Mouse (Mus musculus) intestine, embryonic 14.5 days (tissue): ENCODE data around the gene Frzb. TPM values are rescaled to one million over a fixed set of nuclear protein-coding genes. Genes with fewer than 3 reads are reported as not detected.

Source experiments
- ATAC-seq: fragments of 200-750 bp; cut with Nextera tagmentation; replicated peaks from 2 replicates; pipeline ENCODE4 v1.8.0; 2017; ENCODE audit warnings: low read depth, moderate number of reproducible peaks, moderate TSS enrichment, moderate library complexity; ENCODE audit not compliant: low FRiP score, low TSS enrichment
- DNase-seq: peaks from one replicate; pipeline ENCODE4 v3.0.0-alpha.2; 2018; ENCODE audit warnings: low spot score
- H3K27ac ChIP-seq: fragments of 300-500 bp; sonication (generic); 2 replicates; pipeline ENCODE4 v1.5.1; 2014; ENCODE audit warnings: low read depth, mild to moderate bottlenecking, control low read depth
- H3K27me3 ChIP-seq: fragments of 300-500 bp; sonication (generic); replicated peaks from 2 replicates; pipeline ENCODE4 v1.6.1; 2014; ENCODE audit warnings: low read length, control low read depth; ENCODE audit not compliant: control insufficient read depth, insufficient read depth
- H3K36me3 ChIP-seq: fragments of 300-500 bp; sonication (generic); 2 replicates; pipeline ENCODE4 v1.6.1; 2014; ENCODE audit warnings: low read length, control low read depth; ENCODE audit not compliant: control insufficient read depth, insufficient read depth
- H3K4me1 ChIP-seq: fragments of 300-500 bp; sonication (generic); replicated peaks from 2 replicates; pipeline ENCODE4 v1.6.1; 2014; ENCODE audit warnings: low read length, control low read depth, mixed read lengths; ENCODE audit not compliant: control insufficient read depth, insufficient read depth
- H3K4me2 ChIP-seq: fragments of 300-500 bp; sonication (generic); 2 replicates; pipeline ENCODE4 v1.6.1; 2014; ENCODE audit warnings: low read length
- H3K4me3 ChIP-seq: fragments of 300-500 bp; sonication (generic); 2 replicates; pipeline ENCODE4 v1.5.1; 2014; ENCODE audit warnings: low read depth, low read length, control low read depth, mixed read lengths
- H3K9ac ChIP-seq: fragments of 300-500 bp; sonication (generic); 2 replicates; pipeline ENCODE4 v1.6.1; 2014; ENCODE audit warnings: mild to moderate bottlenecking, low read length
- H3K9me3 ChIP-seq: fragments of 300-500 bp; sonication (generic); 2 replicates; pipeline ENCODE4 v1.6.1; 2016; ENCODE audit warnings: low read length, control low read depth; ENCODE audit not compliant: control insufficient read depth
- WGBS: fragments of 180-500 bp; shearing (Covaris S2); extraction: QIAGEN DNeasy Blood & Tissue Kit; methylation state at CpG from one replicate; pipeline ENCODE4 v1.1.7; 2014; 5-methylcytosine and 5-hydroxymethylcytosine counted together
- polyA plus RNA-seq: library from polyadenylated mRNA; unstranded; fragments of >200 nt; fragmentation: Nextera tagmentation; extraction: Ambion mirVana; gene quantifications from 2 replicates; pipeline ENCODE4 v1.2.1, GENCODE M21; 2014

Frzb gene
- polyA plus RNA-seq, 1 experiment from 2014 or later = 1.9 TPM

DNA sequence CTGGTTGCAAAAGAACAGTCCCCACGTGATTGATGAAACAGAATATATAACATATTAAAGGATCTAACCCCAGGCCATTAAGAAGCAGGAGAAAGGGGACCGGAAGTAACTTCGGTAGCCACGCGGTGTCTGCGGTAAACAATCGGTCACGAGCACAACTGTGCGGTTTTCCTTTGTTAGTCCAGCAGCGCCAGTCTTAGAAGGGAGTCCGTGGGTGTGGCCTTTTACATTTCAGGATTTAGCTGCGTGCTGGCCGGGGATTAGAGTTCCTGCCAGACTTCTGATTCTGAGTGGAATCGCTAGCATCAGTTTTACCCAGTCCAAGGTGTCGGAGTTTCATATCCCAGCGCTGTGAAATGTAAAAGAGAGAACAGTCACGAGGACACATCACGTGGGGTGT lies 34.3 kb downstream of the Frzb start:
- Histone ChIP-seq H3K27ac (no peak overlapping the region), H3K4me2 (no peak overlapping the region), H3K4me1 (no peaks in the 10 kb centered on the region), H3K9me3 (no peaks in the 10 kb centered on the region), H3K36me3 (no peaks in the 10 kb centered on the region), H3K9ac (no peak overlapping the region), H3K4me3 (no peak overlapping the region), H3K27me3 (no peaks in the 10 kb centered on the region)
- 83% methylated on average over 18 of the region's 18 CpGs for WGBS
- ATAC-seq (no peak), DNase-seq (no peak)

DNA sequence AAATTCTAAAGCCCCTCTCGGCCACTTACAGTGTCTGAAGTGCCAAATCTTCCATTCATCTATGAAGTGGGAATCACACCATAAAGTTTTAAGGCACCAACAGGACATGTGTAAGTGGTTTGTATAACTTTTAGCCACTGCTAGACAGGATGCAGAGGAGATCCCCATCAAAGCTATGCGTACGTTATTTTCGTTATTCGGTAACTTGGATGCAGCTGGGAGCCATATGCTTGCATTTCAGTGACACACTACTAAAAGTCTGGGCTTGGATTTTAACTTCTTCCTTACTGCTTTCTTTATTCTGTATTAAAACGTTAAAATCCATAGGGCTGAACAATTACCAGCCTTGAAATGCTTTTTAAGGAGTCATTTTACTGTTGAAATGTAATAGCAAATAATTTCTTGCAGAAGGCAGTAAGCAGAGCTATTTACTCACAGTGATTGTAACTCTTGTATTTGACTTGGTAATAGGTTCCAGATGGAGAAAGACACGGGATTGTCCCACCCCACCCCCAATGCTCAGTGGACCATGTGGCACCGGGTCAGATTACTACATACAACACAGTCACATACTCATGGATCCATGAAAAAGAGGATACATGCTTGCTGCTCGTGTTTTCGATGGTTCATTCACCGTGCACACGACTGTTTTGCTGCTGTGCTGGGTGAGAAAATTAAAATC lies 37.4 kb downstream of the Frzb start:
- 71% methylated on average over 12 of the region's 12 CpGs for WGBS
- ATAC-seq = no peak
- no peak for DNase-seq

DNA sequence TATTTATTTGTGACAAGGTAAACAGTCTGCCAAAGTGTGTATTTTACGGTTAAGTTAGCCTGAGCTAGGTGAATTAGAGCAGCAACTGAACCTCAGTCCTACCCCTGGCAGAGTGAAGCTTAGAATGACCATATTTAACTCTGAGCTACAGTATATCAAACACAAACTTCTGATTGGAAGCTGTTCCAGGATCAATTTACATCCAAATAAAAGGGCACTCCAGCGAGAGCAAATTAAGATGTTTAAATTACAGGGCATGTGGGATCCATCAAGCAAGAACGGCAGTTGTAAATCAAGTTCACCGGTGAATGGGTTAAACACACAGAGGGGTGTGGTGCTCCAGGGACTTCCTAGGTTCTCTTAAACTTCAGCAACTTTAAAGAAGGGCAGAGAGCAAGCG lies 42.7 kb downstream of the Frzb start:
- Histone ChIP-seq H3K4me1 (peaks cover 6% of the 10 kb centered on the region; the same call in 1 of the 2 replicates), H3K4me3 (no peak overlapping the region), H3K36me3 (no peaks in the 10 kb centered on the region), H3K27ac (no peak overlapping the region), H3K4me2 (no peak overlapping the region), H3K27me3 (no peaks in the 10 kb centered on the region), H3K9ac (no peak overlapping the region), H3K9me3 (no peaks in the 10 kb centered on the region)
- WGBS = 6% methylated on average over 5 of the region's 5 CpGs
- no peak for ATAC-seq
- DNase-seq = no peak

More for the DNA sequence above, 37.4 kb downstream of the Frzb start:
- Histone ChIP-seq H3K27ac (no peak overlapping the region), H3K27me3 (no peaks in the 10 kb centered on the region), H3K4me1 (no peaks in the 10 kb centered on the region; the same call in 1 of the 2 replicates), H3K9me3 (no peaks in the 10 kb centered on the region), H3K4me3 (no peak overlapping the region), H3K36me3 (no peaks in the 10 kb centered on the region), H3K9ac (no peak overlapping the region), H3K4me2 (no peak overlapping the region)

DNA sequence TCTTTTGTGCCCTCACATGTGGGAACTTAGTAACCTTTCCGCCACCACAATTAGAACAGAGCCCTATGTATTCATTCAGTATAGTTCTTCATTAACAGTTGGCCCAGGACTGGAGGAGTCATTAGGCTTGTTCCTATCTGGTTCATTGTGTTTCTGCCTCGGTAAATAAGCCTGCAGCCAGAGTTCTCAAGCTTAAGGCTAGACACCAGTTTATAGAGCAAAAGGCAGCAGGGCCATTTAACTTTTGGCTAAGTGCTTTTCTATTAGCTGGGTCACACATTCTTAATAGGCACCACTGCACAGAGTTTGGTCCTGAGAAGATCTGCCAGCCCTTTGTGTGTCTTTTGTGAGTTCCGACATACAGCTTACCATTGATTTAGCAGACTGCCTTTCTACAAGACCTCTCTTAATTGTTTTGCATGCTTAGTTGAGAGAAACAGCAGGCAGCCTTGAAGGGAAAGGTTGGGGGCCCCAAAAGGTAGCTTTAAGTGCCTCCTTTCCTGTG lies 48.8 kb downstream of the Frzb start:
- H3K27me3 ChIP-seq = no peaks in the 10 kb centered on the region
- H3K4me2 ChIP-seq = no peak overlapping the region
- no peak for ATAC-seq
- H3K36me3 ChIP-seq = no peaks in the 10 kb centered on the region
- H3K9me3 ChIP-seq = no peaks in the 10 kb centered on the region
- H3K27ac ChIP-seq = no peak overlapping the region
- H3K4me3 ChIP-seq = no peak overlapping the region
- H3K4me1 ChIP-seq = no peaks in the 10 kb centered on the region
- no peak overlapping the region for H3K9ac ChIP-seq
- DNase-seq = no peak
- WGBS = 45% methylated on average over 3 of the region's 3 CpGs

DNA sequence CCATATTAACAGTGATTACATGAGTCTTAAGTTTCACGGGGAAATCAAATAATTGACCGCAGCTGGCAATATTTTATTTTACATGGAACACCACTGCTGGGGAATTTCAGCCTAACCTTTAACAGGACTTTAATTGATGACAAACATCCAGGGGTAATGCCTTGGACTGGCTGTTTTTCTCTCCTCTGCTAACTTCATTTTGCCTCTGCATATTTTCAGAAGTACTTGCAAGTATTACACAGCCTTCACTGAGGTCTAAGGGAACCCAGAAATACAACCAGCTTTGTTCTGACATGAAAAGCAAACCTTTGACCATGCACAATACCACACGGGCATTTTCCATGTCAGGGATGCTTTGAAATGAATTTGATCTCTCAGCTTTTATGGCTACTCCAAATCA lies 50.6 kb downstream of the Frzb start:
- no peaks in the 10 kb centered on the region for H3K4me1 ChIP-seq

DNA sequence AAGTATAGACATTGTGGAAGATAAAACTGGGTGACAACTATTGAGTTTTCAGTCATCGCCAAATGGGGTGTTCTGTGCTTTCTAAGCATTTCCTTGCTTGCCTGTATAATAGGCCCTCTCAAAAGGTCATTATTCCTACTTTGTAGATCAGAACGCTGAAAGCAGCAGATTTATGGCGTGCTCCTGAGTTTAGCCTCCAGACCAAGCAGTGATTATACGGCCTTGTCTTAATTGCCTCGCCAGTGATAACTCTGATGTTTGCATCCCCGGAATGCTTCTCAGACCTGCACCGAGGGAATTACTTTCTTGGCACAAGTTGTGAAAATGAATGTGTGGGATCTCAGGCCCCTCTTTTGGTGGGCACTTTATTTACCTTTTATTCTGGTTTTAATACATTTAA lies 51.4 kb downstream of the Frzb start:
- Histone ChIP-seq H3K27me3 (no peaks in the 10 kb centered on the region), H3K4me3 (no peak overlapping the region), H3K27ac (no peak overlapping the region), H3K9me3 (no peaks in the 10 kb centered on the region), H3K9ac (no peak overlapping the region), H3K4me2 (no peak overlapping the region), H3K36me3 (no peaks in the 10 kb centered on the region), H3K4me1 (no peaks in the 10 kb centered on the region)
- ATAC-seq (no peak), DNase-seq (no peak)
- 29% methylated on average over 7 of the region's 7 CpGs for WGBS

More for the DNA sequence above, 50.6 kb downstream of the Frzb start:
- Histone ChIP-seq H3K4me2 (no peak overlapping the region), H3K9me3 (no peaks in the 10 kb centered on the region), H3K4me3 (no peak overlapping the region), H3K27me3 (no peaks in the 10 kb centered on the region), H3K36me3 (no peaks in the 10 kb centered on the region), H3K9ac (no peak overlapping the region), H3K27ac (no peak overlapping the region)
- DNase-seq (no peak), ATAC-seq (no peak)
- WGBS = 46% methylated on average over 3 of the region's 3 CpGs

DNA sequence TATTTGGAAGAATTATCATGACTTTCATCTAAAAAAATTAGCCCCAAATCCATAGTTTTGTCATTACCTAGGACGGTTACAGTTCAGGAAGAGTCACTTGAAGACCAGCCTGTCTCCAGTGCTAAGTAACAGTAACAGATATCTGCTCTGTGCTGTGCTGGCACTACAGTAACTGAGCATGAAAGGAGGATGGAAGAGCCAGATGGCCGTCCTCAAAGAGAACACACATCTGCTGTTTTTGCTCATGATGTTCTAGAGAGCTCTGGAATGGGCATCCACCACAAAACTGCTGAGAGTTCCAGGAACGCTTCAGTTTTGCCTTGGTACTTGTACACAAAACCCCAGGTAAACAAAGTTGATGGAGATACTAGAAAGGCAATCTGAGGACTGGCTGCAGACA lies 59.1 kb downstream of the Frzb start:
- Histone ChIP-seq H3K4me2 (no peak overlapping the region), H3K9me3 (no peaks in the 10 kb centered on the region), H3K27me3 (no peaks in the 10 kb centered on the region), H3K27ac (no peak overlapping the region), H3K4me3 (no peak overlapping the region), H3K9ac (no peak overlapping the region), H3K4me1 (peaks cover 5% of the 10 kb centered on the region), H3K36me3 (no peaks in the 10 kb centered on the region)
- 51% methylated on average over 3 of the region's 3 CpGs for WGBS
- no peak for DNase-seq
- no peak for ATAC-seq

DNA sequence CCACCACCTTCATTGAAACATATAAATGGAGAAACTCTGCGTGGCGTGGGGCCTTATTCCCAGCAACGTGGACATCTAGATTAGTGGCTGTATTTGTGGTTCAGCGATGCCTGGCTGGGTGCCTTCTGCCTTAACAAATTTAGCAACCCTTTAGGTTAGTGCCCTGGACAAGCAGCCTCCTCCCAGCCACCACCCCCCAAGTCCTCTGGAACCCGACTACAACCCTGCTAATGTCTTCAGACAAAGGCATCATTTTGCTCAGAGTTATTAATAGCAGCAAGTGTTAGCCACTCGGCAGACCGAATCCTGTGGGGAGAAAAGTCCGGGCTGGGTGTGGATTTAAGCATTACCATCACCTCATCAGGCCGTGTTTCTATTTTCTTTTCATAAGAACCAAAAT lies 59.8 kb downstream of the Frzb start:
- DNase-seq = no peak
- Histone ChIP-seq H3K9ac (no peak overlapping the region), H3K27ac (no peak overlapping the region), H3K27me3 (no peaks in the 10 kb centered on the region), H3K4me2 (no peak overlapping the region), H3K4me3 (no peak overlapping the region), H3K9me3 (no peaks in the 10 kb centered on the region), H3K36me3 (no peaks in the 10 kb centered on the region), H3K4me1 (peaks cover 5% of the 10 kb centered on the region)
- WGBS = 51% methylated on average over 9 of the region's 9 CpGs
- ATAC-seq = no peak

DNA sequence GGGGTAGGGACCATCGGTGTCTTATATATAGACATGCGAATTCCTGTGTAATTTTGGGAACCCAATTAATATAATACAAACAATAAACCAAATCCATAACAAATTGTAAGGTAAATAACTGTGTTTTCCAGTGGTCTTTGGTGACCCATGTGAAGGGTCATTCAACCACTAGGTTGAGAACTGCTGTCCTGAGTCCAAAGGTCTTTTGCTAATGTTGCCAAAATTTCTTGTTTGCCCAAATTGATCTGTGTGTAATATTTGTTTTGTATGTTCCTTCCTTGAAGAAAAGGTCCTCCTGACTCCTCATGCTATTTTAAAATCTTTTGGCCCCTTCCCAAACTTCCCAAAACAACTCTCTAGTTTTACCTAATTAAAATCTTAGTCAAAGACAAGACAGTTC lies 61.2 kb downstream of the Frzb start:
- no peak for ATAC-seq
- Histone ChIP-seq H3K4me2 (no peak overlapping the region), H3K4me1 (peaks cover 5% of the 10 kb centered on the region), H3K9me3 (no peaks in the 10 kb centered on the region), H3K4me3 (no peak overlapping the region), H3K9ac (no peak overlapping the region), H3K36me3 (no peaks in the 10 kb centered on the region), H3K27me3 (no peaks in the 10 kb centered on the region), H3K27ac (no peak overlapping the region)
- WGBS = 94% methylated on average over 2 of the region's 2 CpGs
- no peak for DNase-seq
